Mouse (Mus musculus) Patski (cell line): Measurements from ENCODE around the gene Jpt2. TPM values are rescaled to one million over a fixed set of nuclear protein-coding genes. Genes with fewer than 3 reads are reported as not detected.

Experiments
- ATAC-seq: fragments of 100-300 bp; one replicate; pipeline ENCODE4 v1.8.0; 2021
- CTCF ChIA-PET: fragments of 350-600 bp; sonication (Branson Sonifier 250); formaldehyde crosslinking; loops from one replicate; lab custom pipeline; 2022; ENCODE audit warnings: inconsistent platforms; lab: Charles Lee
- POLR2A ChIA-PET: fragments of 350-600 bp; sonication (Branson Sonifier 250); formaldehyde crosslinking; loops from one replicate; lab custom pipeline; 2022; ENCODE audit warnings: antibody characterized with exemption, inconsistent platforms; lab: Charles Lee
- DNase-seq: peaks from one replicate; pipeline ENCODE4 v3.0.0-alpha.2; 2011; ENCODE audit warnings: low read depth, low spot score
- H3K27me3 ChIP-seq: fragments of 371-371 bp; one replicate; pipeline ENCODE4 v1.5.1; 2021
- CTCF ChIP-seq: fragments of 100-300 bp; IDR thresholded peaks from one replicate; pipeline ENCODE4 v1.5.1; 2021
- in situ Hi-C: fragments of 300-500 bp; cut with MboI; formaldehyde crosslinking; loops from 3 replicates; pipeline ENCODE4 v1.11.1; 2018; ENCODE audit warnings: low pct_unique_long_range_greater_than_20kb, mixed read lengths
- polyA plus RNA-seq: library from polyadenylated mRNA; unstranded; gene quantifications from one replicate; pipeline ENCODE4 v1.2.3, GENCODE M21; 2021

Jpt2 gene
- polyA plus RNA-seq, 1 experiment from 2014 or later, result 50.2 TPM

DNA sequence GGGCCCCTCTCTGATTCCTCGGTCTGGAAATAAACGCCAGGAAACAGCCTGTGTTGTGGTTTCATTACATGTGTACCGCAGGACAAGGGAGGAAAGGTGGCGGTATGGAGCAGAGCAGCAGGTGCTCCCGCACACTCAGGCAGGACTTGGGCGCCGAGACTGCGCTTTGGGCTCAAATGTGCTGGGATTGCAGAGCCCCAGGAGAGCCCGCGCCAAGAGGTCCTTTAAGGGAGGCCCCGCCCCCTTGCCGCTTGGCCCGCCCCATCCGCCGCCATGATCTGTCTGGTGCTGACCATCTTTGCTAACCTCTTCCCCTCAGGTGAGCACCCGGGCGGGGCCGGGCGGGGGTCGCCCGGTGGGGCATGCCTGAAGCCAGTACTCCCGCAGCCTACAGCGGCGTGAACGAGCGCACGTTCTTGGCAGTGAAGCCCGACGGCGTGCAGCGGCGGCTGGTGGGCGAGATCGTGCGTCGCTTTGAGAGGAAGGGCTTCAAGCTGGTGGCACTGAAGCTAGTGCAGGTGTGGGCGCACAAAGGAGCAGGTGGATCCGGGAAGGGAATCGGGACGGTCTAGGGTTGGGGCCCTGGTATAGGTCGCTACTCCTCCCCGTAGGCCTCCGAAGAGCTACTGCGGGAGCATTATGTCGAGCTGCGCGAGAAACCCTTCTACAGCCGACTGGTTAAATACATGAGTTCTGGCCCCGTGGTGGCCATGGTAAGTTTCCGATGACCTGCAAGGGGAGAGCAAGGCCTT lies 64.1 kb downstream of the Jpt2 start, which contains the start of gene Nme3:
Gene Nme3, plus strand, starts transcription at position 260 of the 752 bp plus-strand sequence.
- ChIA-PET CTCF (no interaction called here), POLR2A (interaction anchor here (0.6 to 0.8 kb wide), 2 partner anchors 26 to 46 kb away, joined by 3 to 5 read pairs; partner anchors contain the start of gene Fahd1)
- H3K27me3 ChIP-seq, result no peaks in the 10 kb centered on the region
- ATAC-seq, result peak; percentile 42
- DNase-seq, result no peak
- no peak for TF ChIP-seq CTCF
- in situ Hi-C loops, result no loop called here

DNA sequence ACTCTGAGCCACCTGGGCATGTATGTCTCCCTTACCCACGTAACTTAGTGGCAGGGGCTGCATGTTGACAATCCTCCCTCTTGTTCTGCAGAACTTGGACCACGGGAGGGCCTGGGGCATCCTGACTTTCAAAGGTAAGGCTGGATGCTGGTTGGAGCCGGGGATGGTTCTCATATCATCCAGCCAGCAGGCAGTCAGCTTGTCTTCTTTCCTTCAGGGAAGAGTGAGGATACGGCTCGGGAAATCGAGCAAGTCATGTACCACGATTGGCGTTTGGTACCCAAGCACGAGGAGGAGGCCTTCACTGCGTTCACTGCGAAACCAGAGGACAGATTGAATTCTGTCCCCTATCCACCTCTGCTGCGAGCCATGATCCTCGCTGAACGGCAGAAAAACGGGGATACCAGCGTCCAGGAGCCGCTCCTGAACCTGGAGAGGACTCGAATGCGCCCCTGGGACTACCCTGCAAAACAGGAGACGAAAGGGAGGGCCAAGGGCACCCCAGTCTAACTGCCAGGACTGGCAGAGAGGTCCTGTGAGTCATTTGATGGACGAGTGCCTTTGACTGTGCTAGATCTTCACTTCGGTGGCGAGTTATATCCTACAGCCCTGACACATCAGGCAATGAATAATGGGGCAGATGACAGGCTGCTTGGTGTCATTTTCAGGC lies 64.8 kb downstream of the Jpt2 start:
- ChIA-PET POLR2A (interaction anchor here (0.8 to 1.2 kb wide), 2 partner anchors 18 to 35 kb away, joined by 3 to 4 read pairs; no protein-coding TSS in a partner anchor), CTCF (no interaction called here)
- no peaks in the 10 kb centered on the region for H3K27me3 ChIP-seq
- no peak for TF ChIP-seq CTCF
- DNase-seq, result peak; percentile 30
- in situ Hi-C loops, result no loop called here
- ATAC-seq, result peak; percentile 0

DNA sequence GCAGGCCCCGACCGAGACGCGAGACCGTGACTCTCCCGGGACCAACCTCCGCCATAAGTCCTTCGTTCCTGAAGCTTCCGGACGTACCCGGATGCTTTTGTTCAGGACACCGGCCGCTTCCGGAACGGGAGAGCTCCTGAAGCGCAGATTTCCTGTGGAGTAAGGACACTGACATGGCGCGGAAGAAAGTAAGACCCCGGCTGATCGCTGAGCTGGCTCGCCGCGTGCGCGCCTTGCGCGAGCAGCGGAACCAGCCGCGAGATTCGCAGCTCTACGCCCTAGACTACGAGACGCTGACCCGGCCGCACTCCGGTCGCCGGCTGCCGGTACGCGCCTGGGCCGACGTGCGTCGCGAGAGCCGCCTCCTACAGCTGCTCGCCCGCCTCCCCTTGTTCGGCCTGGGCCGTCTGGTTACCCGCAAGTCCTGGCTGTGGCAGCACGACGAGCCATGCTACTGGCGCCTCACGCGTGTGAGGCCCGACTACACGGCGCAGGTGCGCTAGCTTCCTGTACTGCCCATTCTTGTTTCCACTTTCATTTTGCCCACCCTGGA lies 65.4 kb downstream of the Jpt2 start, which contains the start of the genes Eme2 and Mrps34:
Gene Eme2, minus strand, starts transcription at position 93 of the 553 bp plus-strand sequence.
Gene Mrps34, plus strand, starts transcription at position 122 of the 553 bp plus-strand sequence.
- TF ChIP-seq CTCF, result no peak
- peak; percentile 28 for ATAC-seq
- ChIA-PET POLR2A (interaction anchor here (0.8 to 1.4 kb wide), 5 partner anchors 18 to 71 kb away, joined by 3 to 4 read pairs (median 4); no protein-coding TSS in a partner anchor), CTCF (no interaction called here)
- in situ Hi-C loops, result no loop called here
- no peaks in the 10 kb centered on the region for H3K27me3 ChIP-seq
- DNase-seq, result peak; percentile 42

DNA sequence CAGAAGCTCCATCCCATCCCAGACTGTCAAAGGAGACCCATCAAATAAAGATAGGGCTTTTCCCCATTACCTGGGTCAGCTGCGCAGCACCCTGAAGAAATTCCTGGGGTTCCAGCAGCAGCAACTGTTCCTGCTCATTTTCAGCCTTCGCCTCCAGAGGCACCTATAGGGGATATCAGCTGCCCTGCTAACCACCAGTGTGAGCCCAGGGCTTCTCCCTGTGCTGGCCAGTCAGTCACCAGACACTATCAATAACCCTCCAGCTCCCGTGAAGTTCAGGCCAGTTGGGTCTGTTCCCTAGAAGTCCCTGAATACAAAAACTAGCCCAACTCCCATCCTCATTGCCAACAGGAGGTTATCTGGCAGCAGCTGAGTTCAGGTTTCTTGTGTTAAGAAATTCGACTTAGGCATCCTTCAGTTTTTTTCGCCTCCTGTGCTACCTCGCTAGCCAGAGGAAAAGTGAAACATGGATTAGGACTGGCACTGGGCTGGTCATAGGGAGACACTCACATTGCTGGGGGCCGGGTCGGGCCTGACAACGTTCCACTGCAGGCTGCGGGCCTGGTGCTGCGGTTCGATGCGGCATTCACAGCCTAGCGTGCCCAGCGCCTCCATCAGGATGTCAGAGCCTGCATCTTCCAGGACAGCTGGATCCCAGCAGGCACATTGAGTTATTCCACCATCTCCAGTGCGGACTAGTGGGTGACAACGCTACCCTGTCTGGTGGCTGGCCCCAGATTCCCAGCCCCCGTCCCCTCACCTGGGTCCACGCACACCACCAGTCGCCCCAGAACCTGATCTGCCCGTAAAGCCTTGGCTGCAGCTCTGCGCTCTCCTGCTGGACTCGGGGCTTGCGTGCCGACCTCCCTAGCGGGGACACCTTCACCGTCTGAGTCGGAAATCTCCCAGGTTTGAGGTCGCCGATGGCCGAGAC lies 66.2 kb downstream of the Jpt2 start:
- ChIA-PET POLR2A (interaction anchor here (0.8 to 1.4 kb wide), 5 partner anchors 19 to 71 kb away, joined by 3 to 4 read pairs (median 4); no protein-coding TSS in a partner anchor), CTCF (no interaction called here)
- no peak for TF ChIP-seq CTCF
- ATAC-seq, result no peak
- in situ Hi-C loops, result no loop called here
- H3K27me3 ChIP-seq, result no peaks in the 10 kb centered on the region
- DNase-seq, result no peak

DNA sequence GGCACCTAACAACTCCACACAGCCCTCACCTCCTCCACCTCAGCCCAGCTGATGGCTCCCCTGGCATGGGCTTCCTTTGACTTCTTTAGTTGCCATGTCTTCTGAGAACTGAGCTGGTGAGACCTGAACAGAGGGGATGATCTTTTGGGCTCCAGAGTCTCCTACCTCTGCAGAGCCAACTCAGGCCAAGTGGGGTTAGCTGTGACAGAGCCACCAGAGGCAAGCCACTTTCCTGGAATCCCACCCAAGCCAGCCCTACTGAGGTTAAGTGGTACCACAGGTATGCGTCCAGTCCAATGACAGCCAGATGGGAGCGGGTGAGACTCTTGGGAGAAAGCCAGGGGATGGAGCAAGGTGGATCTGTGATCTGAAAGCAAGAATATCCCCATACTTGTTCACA lies 67.2 kb downstream of the Jpt2 start:
- no peak for TF ChIP-seq CTCF
- ATAC-seq (no peak), DNase-seq (no peak)
- CTCF ChIA-PET, result no interaction called here
- no peaks in the 10 kb centered on the region for H3K27me3 ChIP-seq
- POLR2A ChIA-PET, result no interaction called here
- in situ Hi-C loops, result no loop called here

DNA sequence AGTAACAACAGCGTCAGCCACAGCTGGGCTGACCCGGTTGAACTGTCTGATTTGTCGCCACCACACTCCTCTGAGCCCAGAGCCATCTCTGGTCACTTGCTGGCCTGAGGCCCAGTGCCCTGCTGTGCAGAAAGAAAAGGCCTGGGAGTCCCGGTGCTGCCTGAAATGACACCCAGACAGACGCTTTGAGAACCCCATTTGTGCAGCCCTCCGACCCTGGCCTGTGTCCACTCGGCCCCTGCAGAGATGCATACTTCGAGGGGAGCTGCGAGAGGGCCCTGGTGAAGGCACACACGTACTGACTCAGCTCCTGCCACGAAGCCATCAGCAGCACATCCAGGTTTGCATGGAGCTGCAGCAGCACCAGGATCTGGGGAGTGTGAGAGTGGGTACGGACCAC lies 67.7 kb downstream of the Jpt2 start:
- ATAC-seq (no peak), DNase-seq (no peak)
- no peak for TF ChIP-seq CTCF
- H3K27me3 ChIP-seq, result no peaks in the 10 kb centered on the region
- ChIA-PET POLR2A (no interaction called here), CTCF (no interaction called here)
- in situ Hi-C loops, result no loop called here

DNA sequence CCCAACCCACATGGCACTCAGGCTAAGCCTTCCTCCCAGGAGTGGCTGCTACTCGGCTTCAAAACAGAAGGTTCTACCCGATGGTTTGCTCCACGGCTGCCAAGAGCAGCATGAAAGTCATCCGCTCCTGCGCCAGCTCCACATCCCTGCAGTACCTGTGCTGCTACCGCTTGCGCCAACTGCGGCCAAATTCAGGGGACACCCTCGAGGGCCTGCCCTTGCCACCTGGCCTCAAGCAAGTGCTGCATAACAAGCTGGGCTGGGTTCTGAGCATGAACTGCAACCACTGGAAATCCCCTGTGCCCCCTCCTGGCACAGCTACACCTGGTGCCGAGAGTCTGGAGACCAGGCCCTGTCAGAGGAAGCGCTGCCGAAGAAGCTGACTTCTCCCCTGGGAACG lies 69.2 kb downstream of the Jpt2 start:
- in situ Hi-C loops, result no loop called here
- ChIA-PET CTCF (interaction anchor here (1.6 kb wide), 1 partner anchor 48 kb away, joined by 3 read pairs; no protein-coding TSS in a partner anchor), POLR2A (interaction anchor here (0.8 kb wide), 1 partner anchor 9 kb away, joined by 3 read pairs; no protein-coding TSS in a partner anchor)
- no peaks in the 10 kb centered on the region for H3K27me3 ChIP-seq
- no peak for ATAC-seq
- no peak for DNase-seq
- no peak for TF ChIP-seq CTCF

DNA sequence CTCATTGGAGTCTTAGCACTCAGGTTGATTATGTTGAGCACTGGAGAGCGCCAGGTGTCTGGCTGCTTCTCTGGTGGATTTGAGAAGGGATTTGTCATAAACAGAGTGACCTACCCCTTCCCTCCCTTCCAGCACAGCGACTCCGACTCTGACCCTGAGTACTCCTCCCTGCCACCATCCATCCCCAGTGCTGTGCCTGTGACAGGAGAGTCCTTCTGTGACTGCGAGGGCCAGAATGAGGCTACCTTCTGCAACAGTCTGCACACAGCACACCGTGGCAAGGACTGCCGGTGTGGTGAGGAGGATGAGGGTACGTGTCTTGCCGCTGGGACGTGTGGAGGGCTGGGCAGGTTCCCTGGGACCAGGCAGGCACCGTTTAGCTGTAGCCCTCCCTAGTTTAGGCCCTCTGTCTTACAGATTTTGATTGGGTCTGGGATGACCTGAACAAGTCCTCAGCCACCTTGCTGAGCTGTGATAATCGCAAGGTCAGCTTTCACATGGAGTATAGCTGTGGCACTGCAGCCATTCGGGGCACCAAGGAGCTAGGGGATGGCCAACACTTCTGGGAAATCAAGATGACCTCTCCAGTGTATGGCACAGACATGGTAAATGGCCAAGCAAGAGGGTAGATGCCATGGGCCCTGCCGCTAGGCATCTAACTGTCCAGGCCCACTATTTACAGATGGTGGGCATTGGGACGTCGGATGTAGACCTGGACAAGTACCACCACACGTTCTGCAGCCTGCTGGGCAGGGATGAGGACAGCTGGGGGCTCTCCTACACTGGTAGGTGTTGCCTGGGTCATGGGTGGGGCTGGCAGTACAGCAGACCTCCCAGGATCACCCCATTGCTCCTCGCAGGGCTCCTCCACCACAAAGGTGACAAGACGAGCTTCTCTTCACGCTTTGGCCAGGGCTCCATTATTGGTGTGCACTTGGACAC lies 70.1 kb downstream of the Jpt2 start:
- DNase-seq (no peak), ATAC-seq (no peak)
- no peak for TF ChIP-seq CTCF
- ChIA-PET POLR2A (interaction anchor here (0.7 to 0.8 kb wide), 2 partner anchors 8 to 46 kb away, joined by 3 read pairs; no protein-coding TSS in a partner anchor), CTCF (interaction anchor here (1.6 kb wide), 1 partner anchor 47 kb away, joined by 3 read pairs; no protein-coding TSS in a partner anchor)
- no peaks in the 10 kb centered on the region for H3K27me3 ChIP-seq
- in situ Hi-C loops, result no loop called here

DNA sequence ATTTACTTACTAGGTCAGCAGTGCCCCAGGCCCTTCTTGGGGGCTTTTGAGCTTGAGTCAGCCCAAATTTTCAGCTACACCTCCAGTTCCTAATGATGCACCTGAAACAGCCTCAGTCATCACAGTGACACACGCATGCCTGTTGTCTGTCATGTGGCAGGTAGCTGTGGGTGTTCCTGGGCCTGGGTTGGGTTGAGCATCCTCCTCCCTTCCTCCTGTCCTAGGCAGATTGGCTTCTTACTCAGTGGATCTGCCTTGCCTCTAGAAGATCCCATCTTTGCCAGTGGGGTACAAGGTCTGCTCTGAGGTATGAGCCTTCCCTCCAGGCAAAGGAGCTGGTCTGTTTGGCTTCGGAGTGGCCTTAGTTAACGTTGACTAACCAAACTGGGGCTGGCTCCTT lies 71.6 kb downstream of the Jpt2 start:
- no peak for DNase-seq
- CTCF ChIA-PET, result interaction anchor here (0.9 kb wide), 1 partner anchor 14 kb away, joined by 3 read pairs; no protein-coding TSS in a partner anchor
- no peak for ATAC-seq
- in situ Hi-C loops, result loop anchor here (5.0 kb wide), 1 partner anchor 42 kb away; no protein-coding TSS in a partner anchor
- no peaks in the 10 kb centered on the region for H3K27me3 ChIP-seq
- TF ChIP-seq CTCF, result no peak
- POLR2A ChIA-PET, result interaction anchor here (1.0 kb wide), 1 partner anchor 164 kb away, joined by 3 read pairs; the partner anchor contains the start of gene Ndufb10

Other genes with a start within 250 kb of the Jpt2 start
- 0.08 TPM for gene Rnf151, start 242.6 kb downstream of the Jpt2 start, polyA plus RNA-seq
- 1,141 TPM for gene Rps2, start 242.6 kb downstream of the Jpt2 start, polyA plus RNA-seq
- 362 TPM for gene Ndufb10, start 236.2 kb downstream of the Jpt2 start, polyA plus RNA-seq
- 0.15 TPM for gene Rpl3l, start 232.9 kb downstream of the Jpt2 start, polyA plus RNA-seq
- 100 TPM for gene Msrb1, start 224.0 kb downstream of the Jpt2 start, polyA plus RNA-seq
- gene Hs3st6, start 207.7 kb downstream of the Jpt2 start, polyA plus RNA-seq, result 2.9 TPM
- 0.09 TPM for gene Meiob, start 156.4 kb downstream of the Jpt2 start, polyA plus RNA-seq
- 116 TPM for gene Hagh, start 120.5 kb downstream of the Jpt2 start, polyA plus RNA-seq
- gene Fahd1, start 110.3 kb downstream of the Jpt2 start, polyA plus RNA-seq, result 41.2 TPM
- gene Igfals, start 94.7 kb downstream of the Jpt2 start, polyA plus RNA-seq, result 0.12 TPM
- 49.8 TPM for gene Nubp2, start 74.3 kb downstream of the Jpt2 start, polyA plus RNA-seq
- gene Spsb3, start 74.0 kb downstream of the Jpt2 start, polyA plus RNA-seq, result 32.4 TPM
- gene Eme2, start 65.6 kb downstream of the Jpt2 start, polyA plus RNA-seq, result 21.4 TPM
- 115 TPM for gene Mrps34, start 65.6 kb downstream of the Jpt2 start, polyA plus RNA-seq
- 39.8 TPM for gene Nme3, start 64.2 kb downstream of the Jpt2 start, polyA plus RNA-seq
- 66.3 TPM for gene Mapk8ip3, start 23.7 kb downstream of the Jpt2 start, polyA plus RNA-seq
- gene Cramp1l, start 55.1 kb upstream of the Jpt2 start, polyA plus RNA-seq, result 14.6 TPM
- gene Ift140, start 55.4 kb upstream of the Jpt2 start, polyA plus RNA-seq, result 24.5 TPM
- 0.14 TPM for gene Tmem204, start 122.9 kb upstream of the Jpt2 start, polyA plus RNA-seq
- gene Telo2, start 155.3 kb upstream of the Jpt2 start, polyA plus RNA-seq, result 26.7 TPM
- 0.05 TPM for gene Ptx4, start 160.1 kb upstream of the Jpt2 start, polyA plus RNA-seq
- gene Clcn7, start 172.7 kb upstream of the Jpt2 start, polyA plus RNA-seq, result 47.5 TPM
- 0.32 TPM for gene Ccdc154, start 201.8 kb upstream of the Jpt2 start, polyA plus RNA-seq
- gene Gm38655, start 214.8 kb upstream of the Jpt2 start, polyA plus RNA-seq, result not detected
- gene BC003965, start 223.9 kb upstream of the Jpt2 start, polyA plus RNA-seq, result 14.8 TPM
- gene Unkl, start 227.7 kb upstream of the Jpt2 start, polyA plus RNA-seq, result 9.8 TPM